Mouse (Mus musculus): Measurements from ENCODE around the gene Mdm1. TPM values are rescaled to one million over a fixed set of nuclear protein-coding genes. Genes with fewer than 3 reads are reported as not detected.
"Not testable (repeated sequence)": the region's sequence is repeated elsewhere in the genome, so short reads cannot be mapped to it uniquely, and the experiment has no call there.

Mdm1 gene
- polyA plus RNA-seq, 1 experiment from 2014 or later = 26.3 TPM

DNA sequence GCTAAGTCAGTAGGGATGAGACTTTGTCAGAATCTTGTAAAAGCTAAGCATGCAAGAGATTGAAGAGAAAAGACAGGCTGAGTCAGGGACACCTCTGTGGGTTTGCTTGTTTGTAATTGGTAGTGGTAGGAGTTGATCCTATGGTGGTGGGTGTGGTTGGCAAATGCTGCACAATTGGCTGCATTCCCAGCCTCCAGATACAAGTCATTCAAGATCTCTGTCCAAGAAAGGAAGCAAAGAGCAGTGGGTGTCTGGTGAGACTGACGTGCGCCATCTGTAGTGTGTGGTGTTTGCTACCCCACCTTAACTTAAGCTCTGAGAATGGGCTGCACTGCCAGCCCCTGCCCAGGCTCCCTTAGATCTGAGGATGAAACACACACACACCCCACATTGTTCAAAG is 19.5 kb downstream of the Mdm1 start:
- no peaks in the 10 kb centered on the region for H3K9me3 ChIP-seq (ENCODE audit: control insufficient read depth, low read length)
- H3K4me3 ChIP-seq (ENCODE audit: low read depth, low read length) = no peak overlapping the region
- DNase-seq (ENCODE audit: low spot score) (no peak), ATAC-seq (replicated peaks; ENCODE audit: low FRiP score) (no peak)
- no peaks in the 10 kb centered on the region for H3K4me1 ChIP-seq (replicated peaks; ENCODE audit: control insufficient read depth, insufficient read depth, low read length)
- peaks cover 8% of the 10 kb centered on the region; the same call in 1 of the 2 replicates for H3K36me3 ChIP-seq (ENCODE audit: control insufficient read depth, insufficient read depth, low read length)
- H3K27ac ChIP-seq (ENCODE audit: low read depth, low read length) = no peak overlapping the region
- no peak overlapping the region for H3K9ac ChIP-seq (ENCODE audit: low read depth, low read length)
- no peaks in the 10 kb centered on the region for H3K27me3 ChIP-seq (replicated peaks; ENCODE audit: control insufficient read depth, insufficient read depth, low read length)
- no peak overlapping the region for H3K4me2 ChIP-seq
- WGBS = 90% methylated on average over 2 of the region's 2 CpGs

DNA sequence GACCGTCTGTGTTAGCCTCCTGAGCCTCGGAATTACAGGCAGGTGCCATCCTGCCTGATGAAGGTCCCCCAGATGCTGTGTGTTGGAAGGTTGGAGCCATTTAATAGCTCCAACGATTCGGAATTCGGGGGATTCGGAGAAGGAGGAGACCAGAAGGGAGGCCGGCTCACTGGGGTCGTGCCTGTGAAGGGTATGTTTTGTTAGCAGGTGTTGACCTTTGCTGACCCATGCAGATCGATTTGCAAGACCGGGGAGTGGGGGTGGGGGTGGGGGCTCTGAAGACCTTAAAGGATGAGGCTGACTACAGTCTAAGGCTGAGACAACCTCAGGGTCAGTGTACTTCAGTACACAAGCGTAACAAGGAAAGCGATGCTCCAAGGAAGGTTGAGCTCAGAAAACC is 27.6 kb downstream of the Mdm1 start:
- no peak for DNase-seq (ENCODE audit: low spot score)
- ATAC-seq (replicated peaks; ENCODE audit: low FRiP score) = no peak

DNA sequence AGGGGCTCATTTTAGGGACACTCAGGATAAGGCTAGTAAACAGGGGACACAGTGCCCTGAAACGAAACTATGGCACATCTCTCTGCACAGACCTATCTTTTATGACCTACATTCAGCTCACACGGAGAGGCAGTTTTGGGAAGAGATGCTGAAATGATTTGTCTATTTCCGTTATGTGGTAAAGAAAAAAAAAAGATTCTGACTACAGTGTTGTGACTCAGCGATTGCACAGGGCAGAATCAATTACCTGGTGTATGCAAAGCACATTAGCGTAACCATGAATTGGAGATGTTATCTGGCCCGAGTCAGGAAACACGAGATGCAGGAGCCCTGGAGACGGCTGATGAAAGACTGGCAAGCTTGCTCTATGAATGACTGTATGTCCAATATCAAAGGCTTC is 30.8 kb downstream of the Mdm1 start:
- Histone ChIP-seq H3K9ac (ENCODE audit: low read depth, low read length) (no peak overlapping the region), H3K4me2 (no peak overlapping the region), H3K9me3 (ENCODE audit: control insufficient read depth, low read length) (no peaks in the 10 kb centered on the region), H3K4me1 (replicated peaks; ENCODE audit: control insufficient read depth, insufficient read depth, low read length) (no peaks in the 10 kb centered on the region), H3K27me3 (replicated peaks; ENCODE audit: control insufficient read depth, insufficient read depth, low read length) (no peaks in the 10 kb centered on the region), H3K4me3 (ENCODE audit: low read depth, low read length) (no peak overlapping the region), H3K27ac (ENCODE audit: low read depth, low read length) (no peak overlapping the region), H3K36me3 (ENCODE audit: control insufficient read depth, insufficient read depth, low read length) (no peaks in the 10 kb centered on the region)
- ATAC-seq (replicated peaks; ENCODE audit: low FRiP score) (no peak), DNase-seq (ENCODE audit: low spot score) (no peak)
- 66% methylated on average over 8 of the region's 8 CpGs for WGBS

More for the DNA sequence above, 27.6 kb downstream of the Mdm1 start:
- no peak overlapping the region for H3K27ac ChIP-seq (ENCODE audit: low read depth, low read length)
- H3K4me2 ChIP-seq = no peak overlapping the region
- no peak overlapping the region for H3K4me3 ChIP-seq (ENCODE audit: low read depth, low read length)
- no peaks in the 10 kb centered on the region for H3K4me1 ChIP-seq (replicated peaks; ENCODE audit: control insufficient read depth, insufficient read depth, low read length)
- no peak overlapping the region for H3K9ac ChIP-seq (ENCODE audit: low read depth, low read length)
- 80% methylated on average over 12 of the region's 12 CpGs for WGBS
- no peaks in the 10 kb centered on the region for H3K9me3 ChIP-seq (ENCODE audit: control insufficient read depth, low read length)
- H3K36me3 ChIP-seq (ENCODE audit: control insufficient read depth, insufficient read depth, low read length) = no peaks in the 10 kb centered on the region; the same call in 1 of the 2 replicates
- no peaks in the 10 kb centered on the region for H3K27me3 ChIP-seq (replicated peaks; ENCODE audit: control insufficient read depth, insufficient read depth, low read length)

- Histone ChIP-seq H3K4me3 (ENCODE audit: low read depth, low read length) (no peak overlapping the region), H3K36me3 (ENCODE audit: control insufficient read depth, insufficient read depth, low read length) (no peaks in the 10 kb centered on the region), H3K4me1 (replicated peaks; ENCODE audit: control insufficient read depth, insufficient read depth, low read length) (no peaks in the 10 kb centered on the region), H3K27ac (ENCODE audit: low read depth, low read length) (no peak overlapping the region), H3K9me3 (ENCODE audit: control insufficient read depth, low read length) (no peaks in the 10 kb centered on the region), H3K4me2 (no peak overlapping the region), H3K27me3 (replicated peaks; ENCODE audit: control insufficient read depth, insufficient read depth, low read length) (no peaks in the 10 kb centered on the region), H3K9ac (ENCODE audit: low read depth, low read length) (no peak overlapping the region)
- ATAC-seq (replicated peaks; ENCODE audit: low FRiP score) = no peak
- no peak for DNase-seq (ENCODE audit: low spot score)
- WGBS = 88% methylated on average over 3 of the region's 3 CpGs
These were observed 31.3 kb downstream of the Mdm1 start for GRCm38 (mm10) chr10:118172876-118173275.

- H3K4me1 ChIP-seq (replicated peaks; ENCODE audit: control insufficient read depth, insufficient read depth, low read length); H3K27ac ChIP-seq (ENCODE audit: low read depth, low read length); H3K36me3 ChIP-seq (ENCODE audit: control insufficient read depth, insufficient read depth, low read length); H3K4me2 ChIP-seq; DNase-seq (ENCODE audit: low spot score); ATAC-seq (replicated peaks; ENCODE audit: low FRiP score); H3K27me3 ChIP-seq (replicated peaks; ENCODE audit: control insufficient read depth, insufficient read depth, low read length); H3K9me3 ChIP-seq (ENCODE audit: control insufficient read depth, low read length); H3K9ac ChIP-seq (ENCODE audit: low read depth, low read length); H3K4me3 ChIP-seq (ENCODE audit: low read depth, low read length): not testable (repeated sequence)
- 39% methylated on average over 4 of the region's 4 CpGs for WGBS
These were observed 33.9 kb downstream of the Mdm1 start for GRCm38 (mm10) chr10:118175542-118175941.

DNA sequence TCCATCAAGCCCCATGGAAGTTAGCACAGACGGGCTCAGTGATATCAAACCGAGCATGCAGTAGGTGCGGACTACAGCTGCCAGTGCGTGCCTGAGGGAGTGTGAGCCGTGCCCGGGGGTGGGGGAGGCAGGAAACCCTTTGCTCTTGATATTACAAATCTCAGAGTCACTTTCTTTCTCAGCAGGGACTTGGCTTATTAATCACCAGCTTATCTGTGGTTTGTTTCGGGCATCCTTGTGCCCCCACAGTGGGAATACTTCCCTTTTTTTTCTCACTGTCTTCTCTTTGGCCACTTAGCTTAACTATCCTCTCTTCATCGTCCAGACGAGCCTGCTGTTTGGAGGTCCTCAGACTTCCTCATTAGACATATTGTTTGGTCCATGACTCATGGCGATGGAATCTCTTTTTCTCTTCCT is 37.1 kb downstream of the Mdm1 start:
- Histone ChIP-seq H3K9me3 (ENCODE audit: control insufficient read depth, low read length) (no peaks in the 10 kb centered on the region), H3K36me3 (ENCODE audit: control insufficient read depth, insufficient read depth, low read length) (no peaks in the 10 kb centered on the region), H3K4me1 (replicated peaks; ENCODE audit: control insufficient read depth, insufficient read depth, low read length) (no peaks in the 10 kb centered on the region), H3K4me3 (ENCODE audit: low read depth, low read length) (no peak overlapping the region), H3K27ac (ENCODE audit: low read depth, low read length) (no peak overlapping the region), H3K4me2 (no peak overlapping the region), H3K9ac (ENCODE audit: low read depth, low read length) (no peak overlapping the region), H3K27me3 (replicated peaks; ENCODE audit: control insufficient read depth, insufficient read depth, low read length) (no peaks in the 10 kb centered on the region)
- ATAC-seq (replicated peaks; ENCODE audit: low FRiP score) (no peak; the same call in 1 of the 2 replicates), DNase-seq (ENCODE audit: low spot score) (no peak)
- 38% methylated on average over 10 of the region's 10 CpGs for WGBS

GRCm38 (mm10) chr10:118179265-118179664 is 37.7 kb downstream of the Mdm1 start:
- H3K4me3 ChIP-seq (ENCODE audit: low read depth, low read length) = no peak overlapping the region
- no peak overlapping the region for H3K4me2 ChIP-seq
- no peaks in the 10 kb centered on the region for H3K4me1 ChIP-seq (replicated peaks; ENCODE audit: control insufficient read depth, insufficient read depth, low read length)
- H3K27me3 ChIP-seq (replicated peaks; ENCODE audit: control insufficient read depth, insufficient read depth, low read length) = no peaks in the 10 kb centered on the region
- no peak for DNase-seq (ENCODE audit: low spot score)
- H3K27ac ChIP-seq (ENCODE audit: low read depth, low read length) = no peak overlapping the region
- no peak overlapping the region for H3K9ac ChIP-seq (ENCODE audit: low read depth, low read length)
- 75% methylated on average over 11 of the region's 11 CpGs for WGBS
- no peaks in the 10 kb centered on the region for H3K9me3 ChIP-seq (ENCODE audit: control insufficient read depth, low read length)
- H3K36me3 ChIP-seq (ENCODE audit: control insufficient read depth, insufficient read depth, low read length) = no peaks in the 10 kb centered on the region
- no peak for ATAC-seq (replicated peaks; ENCODE audit: low FRiP score)

DNA sequence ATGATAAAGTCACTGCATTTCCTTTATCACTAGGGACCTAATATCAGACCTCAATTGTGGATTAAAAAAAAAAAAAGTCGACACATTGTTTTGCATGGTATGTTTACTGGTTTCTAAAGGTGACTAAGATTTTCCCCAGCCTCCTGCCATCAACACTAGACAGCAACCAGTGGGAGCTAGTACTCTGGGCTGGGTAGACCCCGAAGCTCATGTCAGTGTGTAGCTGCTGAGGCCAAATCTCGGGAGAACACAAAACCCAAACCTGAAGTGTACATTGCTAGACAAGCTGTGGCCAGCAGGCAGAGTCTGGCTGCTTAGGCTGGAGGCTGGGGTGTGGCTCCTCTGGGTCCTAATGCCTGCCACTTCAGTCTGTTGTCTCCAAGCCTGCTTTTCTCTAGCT is 53.5 kb downstream of the Mdm1 start:
- H3K9me3 ChIP-seq (ENCODE audit: control insufficient read depth, low read length); H3K4me3 ChIP-seq (ENCODE audit: low read depth, low read length); H3K27me3 ChIP-seq (replicated peaks; ENCODE audit: control insufficient read depth, insufficient read depth, low read length); DNase-seq (ENCODE audit: low spot score); H3K27ac ChIP-seq (ENCODE audit: low read depth, low read length); H3K36me3 ChIP-seq (ENCODE audit: control insufficient read depth, insufficient read depth, low read length); H3K9ac ChIP-seq (ENCODE audit: low read depth, low read length); ATAC-seq (replicated peaks; ENCODE audit: low FRiP score); H3K4me1 ChIP-seq (replicated peaks; ENCODE audit: control insufficient read depth, insufficient read depth, low read length); H3K4me2 ChIP-seq: not testable (repeated sequence)
- WGBS = 33% methylated on average over 3 of the region's 3 CpGs

DNA sequence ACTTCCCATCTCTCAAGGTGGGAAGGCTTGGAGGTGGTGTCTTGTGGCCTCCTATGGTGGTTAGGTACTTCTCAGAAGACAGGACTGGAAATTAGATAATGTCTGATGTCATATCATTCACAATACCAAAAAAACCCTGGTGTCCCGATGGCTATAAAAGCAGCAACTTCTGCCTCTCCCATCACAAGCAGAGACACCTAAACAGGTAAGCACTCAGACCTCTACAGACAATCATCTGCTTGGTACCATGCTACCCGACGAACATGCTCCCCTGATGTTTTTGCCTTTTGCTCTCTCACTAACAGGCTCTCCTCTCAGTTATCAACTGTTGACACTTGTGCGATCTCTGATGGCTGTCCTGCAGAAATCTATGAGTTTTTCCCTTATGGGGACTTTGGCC is 63.0 kb downstream of the Mdm1 start, which contains the start of gene Il22:
Gene Il22 (plus strand): TSS at position 301 of the 400 bp plus-strand sequence.
- 87% methylated on average over 4 of the region's 4 CpGs for WGBS
- Histone ChIP-seq H3K36me3 (ENCODE audit: control insufficient read depth, insufficient read depth, low read length) (no peaks in the 10 kb centered on the region), H3K4me1 (replicated peaks; ENCODE audit: control insufficient read depth, insufficient read depth, low read length) (no peaks in the 10 kb centered on the region), H3K9me3 (ENCODE audit: control insufficient read depth, low read length) (no peaks in the 10 kb centered on the region), H3K9ac (ENCODE audit: low read depth, low read length) (no peak within 1 kb of the TSS), H3K4me2 (no peak within 1 kb of the TSS), H3K27me3 (replicated peaks; ENCODE audit: control insufficient read depth, insufficient read depth, low read length) (no peaks in the 10 kb centered on the region), H3K27ac (ENCODE audit: low read depth, low read length) (no peak within 1 kb of the TSS), H3K4me3 (ENCODE audit: low read depth, low read length) (no peak within 1 kb of the TSS)
- ATAC-seq (replicated peaks; ENCODE audit: low FRiP score) (no peak), DNase-seq (ENCODE audit: low spot score) (no peak)
